Mouse (Mus musculus) Patski (cell line): ENCODE measurements around the gene Chn2. TPM values are rescaled to one million over a fixed set of nuclear protein-coding genes. Genes with fewer than 3 reads are reported as not detected.

ENCODE experiments used
- ATAC-seq: fragments of 100-300 bp; one replicate; pipeline ENCODE4 v1.8.0; 2021
- CTCF ChIA-PET: fragments of 350-600 bp; sonication (Branson Sonifier 250); formaldehyde crosslinking; loops from one replicate; lab custom pipeline; 2022; ENCODE audit warnings: inconsistent platforms; lab: Charles Lee
- POLR2A ChIA-PET: fragments of 350-600 bp; sonication (Branson Sonifier 250); formaldehyde crosslinking; loops from one replicate; lab custom pipeline; 2022; ENCODE audit warnings: antibody characterized with exemption, inconsistent platforms; lab: Charles Lee
- DNase-seq: peaks from one replicate; pipeline ENCODE4 v3.0.0-alpha.2; 2011; ENCODE audit warnings: low read depth, low spot score
- H3K27me3 ChIP-seq: fragments of 371-371 bp; one replicate; pipeline ENCODE4 v1.5.1; 2021
- CTCF ChIP-seq: fragments of 100-300 bp; IDR thresholded peaks from one replicate; pipeline ENCODE4 v1.5.1; 2021
- in situ Hi-C: fragments of 300-500 bp; cut with MboI; formaldehyde crosslinking; loops from 3 replicates; pipeline ENCODE4 v1.11.1; 2018; ENCODE audit warnings: low pct_unique_long_range_greater_than_20kb, mixed read lengths
- polyA plus RNA-seq: library from polyadenylated mRNA; unstranded; gene quantifications from one replicate; pipeline ENCODE4 v1.2.3, GENCODE M21; 2021

Chn2 gene
- polyA plus RNA-seq, 1 experiment from 2014 or later, result 15.7 TPM

GRCm38 (mm10) chr6:54227061-54227460 lies 187.7 kb downstream of the Chn2 start:
- H3K27me3 ChIP-seq, result no peaks in the 10 kb centered on the region
- in situ Hi-C loops, result loop anchor here (5.0 kb wide), 3 partner anchors 190 to 445 kb away; partner anchors contain the start of gene Chn2
- ATAC-seq, result no peak
- no peak for TF ChIP-seq CTCF
- no peak for DNase-seq
- ChIA-PET POLR2A (interaction anchor here (0.7 kb wide), 1 partner anchor 430 kb away, joined by 5 read pairs; no protein-coding TSS in a partner anchor), CTCF (interaction anchor here (1.6 to 2.4 kb wide), 4 partner anchors 63 to 444 kb away, joined by 4 to 11 read pairs (median 8); no protein-coding TSS in a partner anchor)

- H3K27me3 ChIP-seq, result no peaks in the 10 kb centered on the region
- DNase-seq (no peak), ATAC-seq (peak; percentile 64)
- CTCF ChIA-PET, result interaction anchor here (0.9 to 2.4 kb wide), 11 partner anchors 13 to 445 kb away, joined by 3 to 11 read pairs (median 4); no protein-coding TSS in a partner anchor
- TF ChIP-seq CTCF, result no peak
- POLR2A ChIA-PET, result no interaction called here
- in situ Hi-C loops, result loop anchor here (5.0 kb wide), 3 partner anchors 191 to 446 kb away; partner anchors contain the start of gene Chn2
Measured at GRCm38 (mm10) chr6:54228421-54228820, 189.1 kb downstream of the Chn2 start.

- ChIA-PET POLR2A (interaction anchor here (0.6 kb wide), 1 partner anchor 236 kb away, joined by 3 read pairs; no protein-coding TSS in a partner anchor), CTCF (interaction anchor here (0.9 to 2.4 kb wide), 9 partner anchors 13 to 434 kb away, joined by 3 to 11 read pairs (median 6); no protein-coding TSS in a partner anchor)
- peak; percentile 56 for ATAC-seq
- H3K27me3 ChIP-seq, result no peaks in the 10 kb centered on the region
- in situ Hi-C loops, result loop anchor here (5.0 kb wide), 3 partner anchors 192 to 447 kb away; partner anchors contain the start of gene Chn2
- no peak for DNase-seq
- peak; percentile 79 for TF ChIP-seq CTCF
Measured at GRCm38 (mm10) chr6:54228874-54229273, 189.5 kb downstream of the Chn2 start.

- ChIA-PET POLR2A (no interaction called here), CTCF (interaction anchor here (0.8 kb wide), 1 partner anchor 10 kb away, joined by 4 read pairs; no protein-coding TSS in a partner anchor)
- DNase-seq, result no peak
- no peaks in the 10 kb centered on the region for H3K27me3 ChIP-seq
- ATAC-seq, result no peak
- TF ChIP-seq CTCF, result no peak
- in situ Hi-C loops, result no loop called here
Measured at GRCm38 (mm10) chr6:54231769-54232558, 192.6 kb downstream of the Chn2 start.

- ATAC-seq (no peak), DNase-seq (no peak)
- ChIA-PET CTCF (no interaction called here), POLR2A (no interaction called here)
- no peak for TF ChIP-seq CTCF
- H3K27me3 ChIP-seq, result no peaks in the 10 kb centered on the region
- in situ Hi-C loops, result no loop called here
Measured at GRCm38 (mm10) chr6:54236441-54236840, 197.1 kb downstream of the Chn2 start.

DNA sequence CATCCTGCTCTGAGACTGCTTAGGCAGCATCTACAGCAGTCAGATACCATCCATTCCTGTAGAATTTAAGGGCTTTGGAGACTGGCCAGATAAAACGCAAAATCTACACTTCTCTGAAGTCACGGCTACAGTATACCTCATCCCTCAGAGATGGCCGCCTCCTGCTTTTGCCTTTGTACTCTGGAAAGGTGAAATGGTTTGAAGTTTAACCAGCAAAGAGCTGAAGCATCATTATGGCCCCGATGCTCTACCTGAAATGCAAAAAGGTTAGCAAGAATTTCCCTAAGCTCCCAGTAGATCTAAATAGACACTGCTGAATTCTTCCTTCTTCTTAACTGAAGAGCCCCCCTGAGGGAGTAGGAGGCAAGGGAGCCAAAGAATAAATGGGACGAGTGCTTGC lies 202.4 kb downstream of the Chn2 start:
- DNase-seq (no peak), ATAC-seq (no peak)
- POLR2A ChIA-PET, result no interaction called here
- no peaks in the 10 kb centered on the region for H3K27me3 ChIP-seq
- CTCF ChIA-PET, result interaction anchor here (0.9 to 1.0 kb wide), 2 partner anchors 10 to 13 kb away, joined by 3 to 4 read pairs; no protein-coding TSS in a partner anchor
- TF ChIP-seq CTCF, result no peak
- in situ Hi-C loops, result no loop called here

- no peak for TF ChIP-seq CTCF
- ChIA-PET POLR2A (no interaction called here), CTCF (interaction anchor here (1.0 kb wide), 1 partner anchor 11 kb away, joined by 4 read pairs; no protein-coding TSS in a partner anchor)
- no peaks in the 10 kb centered on the region for H3K27me3 ChIP-seq
- DNase-seq, result no peak
- in situ Hi-C loops, result no loop called here
- no peak for ATAC-seq
Measured at GRCm38 (mm10) chr6:54242286-54242685, 202.9 kb downstream of the Chn2 start.

GRCm38 (mm10) chr6:54248354-54249252 lies 209.2 kb downstream of the Chn2 start:
- no peak for ATAC-seq

GRCm38 (mm10) chr6:54251401-54252191 lies 212.2 kb downstream of the Chn2 start:
- ATAC-seq (no peak), DNase-seq (no peak)
- ChIA-PET CTCF (interaction anchor here (1.3 kb wide), 1 partner anchor 63 kb away, joined by 3 read pairs; no protein-coding TSS in a partner anchor), POLR2A (no interaction called here)
- in situ Hi-C loops, result no loop called here
- TF ChIP-seq CTCF, result no peak
- no peaks in the 10 kb centered on the region for H3K27me3 ChIP-seq

More at GRCm38 (mm10) chr6:54248354-54249252, 209.2 kb downstream of the Chn2 start:
- CTCF ChIA-PET, result interaction anchor here (0.9 to 1.4 kb wide), 3 partner anchors 10 to 122 kb away, joined by 3 read pairs; no protein-coding TSS in a partner anchor
- no peak for TF ChIP-seq CTCF
- no peak for DNase-seq
- POLR2A ChIA-PET, result no interaction called here
- in situ Hi-C loops, result no loop called here
- no peaks in the 10 kb centered on the region for H3K27me3 ChIP-seq
